Mouse (Mus musculus) monocyte, adult 59 days (primary cell): Measurements from ENCODE around the gene Gbp9. TPM values are rescaled to one million over a fixed set of nuclear protein-coding genes. Genes with fewer than 3 reads are reported as not detected.

Source experiments
- total RNA-seq, 2 experiments: library from RNA; stranded (reverse); gene quantifications; one replicate each; pipeline ENCODE4 v1.2.4; 2023

Gbp9 gene
- 10 to 100 TPM; 66.2 to 75.1 TPM for total RNA-seq

DNA sequence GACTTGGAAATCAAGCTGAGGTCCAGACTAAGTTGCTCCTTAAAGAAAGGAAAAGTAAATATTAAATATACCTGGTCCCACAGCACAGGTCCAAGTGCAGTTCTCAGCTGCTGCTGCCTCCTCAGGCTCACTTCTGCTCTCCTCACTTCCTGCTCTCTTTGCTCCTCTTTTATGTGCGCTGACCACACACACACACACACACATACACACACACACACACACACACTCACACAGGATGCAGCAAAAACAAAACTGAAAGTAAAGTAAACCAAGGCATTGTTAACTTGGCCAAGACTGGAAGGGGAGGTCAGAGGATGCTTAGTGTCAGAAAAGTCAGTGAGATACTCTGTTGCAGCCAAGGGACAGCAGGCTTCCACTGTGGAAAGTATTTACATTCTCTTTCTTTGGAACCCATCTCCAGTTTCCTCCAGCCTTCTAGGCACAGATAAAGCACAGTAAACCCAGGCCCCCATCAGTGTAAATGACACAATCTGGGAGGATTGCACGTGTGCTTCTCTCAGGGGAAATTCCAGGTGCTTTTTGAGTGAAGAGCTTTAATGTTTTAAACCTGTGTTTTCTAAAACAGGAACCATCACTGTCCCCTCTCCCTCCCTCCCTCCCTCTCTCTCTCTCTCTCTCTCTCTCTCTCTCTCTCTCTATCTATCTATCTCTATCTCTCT, at the start of gene Gbp9, which contains the start of the genes Gbp8 and Gbp4:
Gbp9 (minus strand) TSS at position 131 of the 680 bp plus-strand sequence.
Gbp8 (minus strand) TSS at position 132 of the 680 bp plus-strand sequence.
Gbp4 (minus strand) TSS at position 178 of the 680 bp plus-strand sequence.

Other genes starting within 250 kb of the Gbp9 start
- gene Abcg3, start 156.8 kb downstream of the Gbp9 start, total RNA-seq = 10 to 100 TPM; 75.3 to 79.1 TPM
- 10 to 100 TPM; 44.9 to 53.0 TPM for gene Gbp8, start within 50 bp of the Gbp9 start, total RNA-seq
- gene Gbp4, start within 50 bp of the Gbp9 start, total RNA-seq = 10 to 100 TPM; 21.0 to 21.9 TPM
- gene Gbp10, start 100.0 kb upstream of the Gbp9 start, total RNA-seq = under 1 TPM; 0.21 to 0.92 TPM
- gene Gm43302, start 154.2 kb upstream of the Gbp9 start, total RNA-seq = under 1 TPM in 1 of 2 experiments, not detected in 1; 0.31 TPM
- gene Gbp6, start 154.2 kb upstream of the Gbp9 start, total RNA-seq = 1 to 10 TPM; 2.2 to 3.0 TPM